Mouse (Mus musculus) cerebellum, adult 11-12 months (tissue): ENCODE data around the gene Eps8.

Experiments used
- DNase-seq: peaks from one replicate; pipeline ENCODE4 v3.0.0; 2022

Eps8 gene

GRCm38 (mm10) chr6:137608160-137608930, 46.3 kb downstream of the Eps8 start:
- DNase-seq: peak; percentile 96

GRCm38 (mm10) chr6:137606541-137606940, 48.1 kb downstream of the Eps8 start:
- DNase-seq: no peak

DNA sequence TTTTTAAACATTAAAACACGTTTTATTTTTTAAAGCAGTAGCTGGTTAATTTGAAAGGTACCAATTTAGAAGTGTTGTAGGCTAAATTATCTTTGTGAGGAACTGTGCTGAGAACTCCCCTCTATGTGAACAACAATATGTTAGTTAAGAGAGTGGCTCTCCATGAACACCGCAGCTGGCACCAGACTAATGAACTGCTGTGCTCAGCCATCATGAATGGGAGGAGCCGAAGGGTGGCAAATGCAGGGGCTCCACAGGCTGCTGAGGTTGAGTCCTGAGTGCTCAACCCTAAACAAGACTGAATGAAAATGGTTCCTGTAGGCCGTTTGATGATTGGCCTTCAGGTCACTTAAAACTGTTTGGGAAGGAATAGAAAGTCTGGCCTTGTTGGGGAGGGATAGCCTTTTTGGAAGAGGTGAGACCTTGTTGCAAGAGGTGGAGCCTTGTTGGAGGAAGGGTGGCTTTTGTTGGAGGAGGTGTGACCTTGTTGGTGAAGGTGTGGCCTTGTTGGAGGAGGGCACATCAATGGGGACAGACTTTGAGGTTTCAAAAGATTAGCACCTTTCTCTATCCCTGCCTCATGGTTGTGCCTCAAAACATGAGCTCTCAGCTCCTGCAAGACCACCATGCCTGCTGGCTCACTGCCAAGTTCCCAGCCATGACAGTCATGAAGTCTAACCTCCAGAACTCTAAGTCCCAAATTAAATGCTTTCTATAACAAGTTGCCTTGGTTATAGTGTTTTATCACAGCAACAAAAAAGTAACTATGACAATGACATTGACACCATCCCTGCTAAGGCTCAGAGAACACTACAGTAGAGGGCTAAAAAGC, 50.0 kb downstream of the Eps8 start:
- no peak for DNase-seq

- no peak for DNase-seq
These were observed 56.4 kb downstream of the Eps8 start for GRCm38 (mm10) chr6:137598306-137598705.

DNA sequence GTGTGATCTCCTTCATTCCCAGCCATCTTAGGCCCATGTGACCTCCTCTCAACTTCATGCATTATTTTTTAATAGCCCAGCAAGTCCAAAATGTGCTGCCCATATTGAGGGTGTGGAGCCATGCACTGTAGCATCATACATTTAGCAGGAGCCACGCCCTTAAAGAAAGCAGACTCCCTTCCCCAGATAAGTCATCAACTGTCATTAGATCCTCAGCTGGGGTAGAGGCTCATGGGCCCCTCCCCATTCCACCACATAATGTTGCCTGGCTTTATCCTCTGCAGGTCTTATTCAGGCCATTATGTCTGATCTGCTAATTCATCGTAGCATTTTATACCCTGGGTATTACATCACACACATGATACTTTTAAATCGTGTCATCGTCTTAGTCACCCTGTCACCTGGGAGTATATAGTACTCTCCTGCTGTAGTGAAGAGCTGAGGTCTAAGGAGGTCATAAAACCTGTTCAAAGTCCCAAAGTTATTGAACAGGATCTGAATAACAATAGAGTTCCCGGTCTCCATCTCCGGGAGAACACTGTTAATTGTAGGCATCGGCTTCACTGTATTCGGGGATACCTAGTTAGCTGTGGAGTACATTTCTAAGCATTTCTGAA, 57.1 kb downstream of the Eps8 start:
- DNase-seq: no peak

- DNase-seq: no peak
These were observed 62.1 kb downstream of the Eps8 start for GRCm38 (mm10) chr6:137592582-137592981.

DNA sequence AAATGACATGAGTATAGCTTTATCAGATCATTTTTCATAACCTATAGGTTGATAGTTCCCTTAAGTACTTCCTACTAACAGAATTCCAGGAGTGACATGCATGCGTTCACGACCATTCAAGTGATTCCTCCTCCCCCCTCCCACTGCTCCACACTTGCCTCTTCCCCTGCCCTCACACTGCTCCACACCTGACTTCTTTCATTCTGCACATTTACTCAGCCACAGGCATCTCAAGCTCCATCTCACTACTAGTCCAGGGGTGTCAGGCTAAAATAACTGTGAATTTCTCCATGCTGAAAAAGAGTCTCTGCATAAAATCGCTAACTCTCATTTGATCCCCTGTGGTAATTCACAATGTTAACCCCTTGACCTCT, 65.4 kb downstream of the Eps8 start:
- no peak for DNase-seq

DNA sequence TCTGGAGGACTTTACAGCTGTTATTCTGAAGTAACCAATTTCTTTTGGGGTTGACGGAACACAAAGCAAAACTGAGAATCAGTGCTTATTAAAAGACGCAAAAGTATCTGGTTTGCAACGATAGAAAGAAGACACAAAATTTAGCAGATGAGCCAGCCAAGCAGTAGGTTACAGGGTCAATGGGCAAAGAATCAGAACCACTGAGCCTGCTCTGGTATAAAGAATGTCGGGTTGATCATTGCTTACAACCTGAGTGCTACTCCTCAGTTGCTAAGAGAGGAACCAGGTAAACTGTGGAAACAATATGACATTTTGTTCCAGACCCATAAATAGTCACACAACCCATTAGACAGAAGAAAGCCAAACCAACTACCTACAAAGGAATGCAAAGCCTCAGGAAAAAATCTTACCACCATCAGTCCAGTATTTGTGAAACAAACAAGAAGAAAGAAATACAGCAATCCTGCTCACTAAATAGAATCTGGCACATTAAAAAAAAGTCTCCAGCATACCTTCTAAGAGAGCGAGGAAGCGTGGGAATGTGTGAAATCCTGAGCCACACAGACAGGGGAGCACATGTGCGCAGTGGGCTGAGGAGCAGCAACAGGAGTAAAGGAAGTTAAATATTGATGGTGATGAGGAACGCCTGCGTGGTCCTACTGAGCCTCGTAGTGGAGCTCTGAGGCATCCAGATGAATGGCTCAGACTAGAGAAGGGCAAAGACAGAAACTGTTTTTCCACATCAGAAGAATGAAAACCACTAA, 66.0 kb downstream of the Eps8 start:
- no peak for DNase-seq

DNA sequence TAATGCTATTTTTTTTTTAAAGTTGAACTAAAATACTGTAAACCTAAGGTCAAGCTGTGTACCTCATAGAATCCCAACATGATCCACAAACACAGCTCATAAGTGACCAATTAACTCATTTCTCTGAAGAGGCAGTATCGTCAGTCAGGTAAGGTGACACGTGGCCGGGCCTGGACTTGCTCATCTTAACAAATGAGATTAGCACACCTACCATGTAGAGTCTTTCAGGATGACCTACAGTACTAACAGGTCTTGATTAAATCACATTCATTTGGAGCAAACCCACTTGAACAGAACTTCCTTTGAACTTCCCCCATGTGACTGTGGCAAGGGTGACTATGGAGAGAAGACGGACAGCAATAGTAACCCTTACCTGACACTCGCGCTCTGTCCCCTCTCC, 66.8 kb downstream of the Eps8 start:
- DNase-seq: no peak

DNA sequence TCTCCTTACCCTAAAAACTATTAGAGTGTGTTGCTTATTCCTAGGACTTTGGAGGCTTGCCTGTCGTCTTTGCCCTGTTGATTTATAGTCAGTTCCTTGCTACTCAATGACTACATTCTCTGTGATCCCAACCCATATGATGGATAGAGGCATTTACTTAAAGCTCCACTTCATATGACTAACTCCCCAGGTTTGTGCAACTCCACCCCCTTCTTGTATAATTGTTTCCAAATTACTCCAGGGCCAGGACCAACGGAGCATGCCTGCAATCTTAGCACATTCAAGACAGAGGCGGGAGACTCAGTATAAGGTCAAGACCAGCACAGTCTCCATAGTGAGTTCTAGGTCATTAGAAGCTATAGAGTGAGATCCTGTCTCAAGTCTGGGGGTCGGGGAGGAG, 69.4 kb downstream of the Eps8 start:
- no peak for DNase-seq

- DNase-seq: no peak
These were observed 71.6 kb downstream of the Eps8 start for GRCm38 (mm10) chr6:137583056-137583455.

- no peak for DNase-seq
These were observed 72.3 kb downstream of the Eps8 start for GRCm38 (mm10) chr6:137582207-137582889.

DNA sequence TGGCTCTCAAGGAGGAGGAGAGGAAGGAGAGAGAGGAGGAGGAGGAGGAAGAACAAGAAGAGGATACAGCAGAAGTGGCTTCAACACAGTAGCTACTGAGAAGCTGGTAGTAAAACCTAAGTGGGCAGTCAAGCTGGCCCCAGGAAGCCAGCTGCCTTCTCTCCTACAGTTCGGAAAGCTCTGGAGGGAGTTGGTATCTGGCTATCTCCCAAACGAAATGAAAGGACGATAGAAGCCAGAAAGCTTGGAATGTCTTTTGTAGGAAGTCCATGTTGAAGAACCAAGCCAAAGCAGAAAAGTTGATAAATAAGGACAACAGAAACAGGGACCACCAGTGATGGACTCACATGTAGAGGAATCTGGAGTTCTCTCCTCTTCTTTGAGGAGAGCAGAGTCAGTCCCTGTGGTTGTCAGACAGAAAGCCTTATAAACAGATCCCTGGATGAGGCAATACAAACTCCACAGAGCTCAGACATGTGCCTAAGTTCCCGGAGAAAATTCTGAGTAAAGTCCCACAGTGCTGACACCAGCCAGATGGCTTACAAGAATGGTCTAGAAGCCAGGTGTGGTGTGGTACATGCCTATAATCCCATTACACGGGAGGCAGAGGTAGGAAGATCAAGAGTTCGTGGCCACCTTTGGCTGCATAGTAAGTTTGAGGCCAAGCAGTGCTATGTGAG, 73.2 kb downstream of the Eps8 start:
- DNase-seq: no peak

GRCm38 (mm10) chr6:137580503-137580902, 74.2 kb downstream of the Eps8 start:
- no peak for DNase-seq

GRCm38 (mm10) chr6:137576670-137577371, 77.9 kb downstream of the Eps8 start:
- DNase-seq: no peak

GRCm38 (mm10) chr6:137576091-137576490, 78.6 kb downstream of the Eps8 start:
- no peak for DNase-seq

GRCm38 (mm10) chr6:137573897-137574296, 80.8 kb downstream of the Eps8 start:
- DNase-seq: no peak

- DNase-seq: no peak
These were observed 84.0 kb downstream of the Eps8 start for GRCm38 (mm10) chr6:137570718-137571131.

- no peak for DNase-seq
These were observed 84.7 kb downstream of the Eps8 start for GRCm38 (mm10) chr6:137570019-137570418.

GRCm38 (mm10) chr6:137569071-137569470, 85.6 kb downstream of the Eps8 start:
- DNase-seq: no peak

- DNase-seq: no peak
These were observed 88.8 kb downstream of the Eps8 start for GRCm38 (mm10) chr6:137565890-137566289.
